In the genomic region with DNA sequence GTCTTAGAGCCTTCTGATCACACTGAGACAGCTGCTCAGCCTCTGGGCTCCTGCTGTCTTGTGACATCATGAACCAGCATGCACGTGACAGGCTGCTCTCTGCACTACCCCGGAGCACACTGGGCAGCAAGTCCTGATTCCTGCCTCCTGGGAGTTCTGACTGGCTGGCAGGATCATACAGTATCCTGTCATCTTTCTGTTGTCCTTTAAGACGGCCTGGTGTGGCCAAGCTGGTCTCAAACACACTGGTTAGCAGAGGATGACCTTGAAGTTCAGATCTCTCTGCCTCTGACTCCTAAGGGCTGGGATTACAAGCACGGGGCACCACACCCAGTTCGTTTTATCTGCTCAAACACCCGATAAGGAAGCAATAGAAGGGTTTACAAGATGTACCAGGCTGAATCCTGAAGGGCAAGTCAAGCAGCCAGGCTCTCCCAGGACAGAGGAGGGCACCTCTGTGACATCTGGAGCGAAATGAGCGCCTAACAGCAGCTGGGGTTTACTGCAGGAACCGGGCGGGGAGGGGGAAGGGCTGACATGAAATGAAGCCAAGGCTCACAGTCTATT, we compare ENCODE assay signal across 8 mouse cellular contexts. TPM values are rescaled to one million over a fixed set of nuclear protein-coding genes. Genes with fewer than 3 reads are reported as not detected.
A peak's percentile ranks its signal among the peaks of the same experiment; 100 is the strongest.
DNase-seq lines count a peak whose midpoint lies in the region; ATAC-seq and TF ChIP-seq lines count a peak whose summit lies in the region.
"Had no signal": no experiment of that assay in that cellular context is flagged by ENCODE, and none has a peak within 500 bp of the region (broad histone marks: within the 10 kb centered on the region; RNA-seq: fewer than 3 reads in every experiment).

No protein-coding gene starts in this region.

- peaks cover 36% of the 10 kb centered on the region for H3K36me3 ChIP-seq in midbrain, postnatal 0 days (ENCODE audit: insufficient read depth, low read length)
- H3K36me3 ChIP-seq in midbrain, embryonic 10.5 days = peaks cover 66% of the 10 kb centered on the region

- no peak overlapping the region for H3K9ac ChIP-seq in midbrain, postnatal 0 days (replicated peaks; ENCODE audit: low read length, poor library complexity, severe bottlenecking)

- H3K4me2 ChIP-seq in midbrain, postnatal 0 days (ENCODE audit: low read depth, low read length, poor library complexity, severe bottlenecking) = no peak overlapping the region

- H3K4me3 ChIP-seq in midbrain, postnatal 0 days (ENCODE audit: low read depth, low read length) = no peak overlapping the region
- H3K4me3 ChIP-seq in midbrain, embryonic 10.5 days = no peak overlapping the region

- DNase-seq in midbrain, postnatal 0 days (ENCODE audit: low spot score) = peak; percentile 14
- no peak for DNase-seq in midbrain, embryonic 10.5 days (ENCODE audit: low spot score)
- DNase-seq in gastrocnemius, postnatal 25 days = peak; percentile 46
- DNase-seq in kidney, postnatal 14 days = peak; percentile 26
- DNase-seq in testis, postnatal 14 days (ENCODE audit: low spot score) = peak; percentile 56
- DNase-seq in B cell, adult 2 months = no peak
- no peak for DNase-seq in left cerebral cortex, postnatal 36 days (ENCODE audit: low spot score in 2 of 2)

- no peaks in the 10 kb centered on the region for H3K9me3 ChIP-seq in midbrain, postnatal 0 days (ENCODE audit: low read length)
- no peaks in the 10 kb centered on the region for H3K9me3 ChIP-seq in midbrain, embryonic 10.5 days (replicated peaks)

- ATAC-seq in midbrain, postnatal 0 days (ENCODE audit: low FRiP score) = no peak
- ATAC-seq: activated CD4-positive, CD25-positive, alpha-beta regulatory T cell, adult 4 months had no signal

- no peaks in the 10 kb centered on the region for H3K4me1 ChIP-seq in midbrain, postnatal 0 days (ENCODE audit: insufficient read depth, low read length)
- no peaks in the 10 kb centered on the region for H3K4me1 ChIP-seq in midbrain, embryonic 10.5 days

- H3K27ac ChIP-seq in midbrain, postnatal 0 days (ENCODE audit: low read depth, low read length) = no peak overlapping the region
- H3K27ac ChIP-seq in midbrain, embryonic 10.5 days (replicated peaks) = no peak overlapping the region

- TF ChIP-seq CTCF in midbrain, postnatal 0 days (IDR thresholded peaks at IDR 0.05) = no peak

- whole genome bisulfite sequencing in midbrain, postnatal 0 days = 78% methylated on average over 10 of the region's 10 CpGs
- 91% methylated on average over 10 of the region's 10 CpGs for WGBS in midbrain, embryonic 10.5 days

- intact Hi-C loops in left cerebral cortex, postnatal 36 days (cut with DNase I) = no loop called here

- H3K27me3 ChIP-seq in midbrain, postnatal 0 days (ENCODE audit: insufficient read depth, low read length) = no peaks in the 10 kb centered on the region
- H3K27me3 ChIP-seq in midbrain, embryonic 10.5 days (ENCODE audit: low read depth, poor library complexity, severe bottlenecking) = no peaks in the 10 kb centered on the region

RNA-seq across cellular contexts. Expression of a gene that starts 12.5 kb away (rescaled TPM):
- total RNA-seq in midbrain, postnatal 0 days (2014; rRNA removed) = 65.2 and 79.8 TPM in 2 replicates
- 102 and 105 TPM in 2 replicates for polyA plus RNA-seq in midbrain, postnatal 0 days (2015; fragmentation: Nextera tagmentation; extraction: Ambion mirVana)
- 236 and 282 TPM in 2 replicates for polyA plus RNA-seq in midbrain, embryonic 10.5 days (2016; fragmentation: Nextera tagmentation; extraction: Ambion mirVana)
- total RNA-seq in gastrocnemius, postnatal 25 days (2021) = 100 to 1,000 TPM; 161 to 169 TPM
- total RNA-seq in left cerebral cortex, postnatal 36 days (2021) = 10 to 100 TPM; 42.6 to 47.6 TPM

RNA-seq across cellular contexts. Expression of a gene that starts 49.2 kb away (rescaled TPM):
- total RNA-seq in midbrain, postnatal 0 days (2014; rRNA removed) = 0.38 and 1.4 TPM in 2 replicates
- polyA plus RNA-seq in midbrain, postnatal 0 days (2015; fragmentation: Nextera tagmentation; extraction: Ambion mirVana) = 2.0 and 2.2 TPM in 2 replicates
- 16.5 and 19.4 TPM in 2 replicates for polyA plus RNA-seq in midbrain, embryonic 10.5 days (2016; fragmentation: Nextera tagmentation; extraction: Ambion mirVana)
- total RNA-seq in gastrocnemius, postnatal 25 days (2021) = 1 to 10 TPM; 1.6 to 3.7 TPM
- under 1 TPM; 0.68 to 0.69 TPM for total RNA-seq in left cerebral cortex, postnatal 36 days (2021)
- polyA plus RNA-seq: activated CD4-positive, CD25-positive, alpha-beta regulatory T cell, adult 4 months had no signal

Comparison
In these comparisons a context has a peak if more than half of its experiments do, and no peak if none do; other contexts are left out.
1. DNase-seq: peak in midbrain, postnatal 0 days (single experiment), gastrocnemius, postnatal 25 days (single experiment), kidney, postnatal 14 days (single experiment) and testis, postnatal 14 days (single experiment); none in midbrain, embryonic 10.5 days (single experiment), B cell, adult 2 months (0 of 2) and left cerebral cortex, postnatal 36 days (0 of 2).